Mouse (Mus musculus) c-Kit-positive CD71-negative TER-119-negative erythroid progenitor cells, embryonic 14.5 days (primary cell): Measurements from ENCODE around the gene Prg3.

Experiments
- DNase-seq: peaks from one replicate; pipeline ENCODE4 v3.0.0-alpha.2; 2013; ENCODE audit warnings: low read depth

The Prg3 gene

GRCm38 (mm10) chr2:85038336-85038735, 50.3 kb downstream of the Prg3 start:
- DNase-seq = no peak
